In the genomic region with DNA sequence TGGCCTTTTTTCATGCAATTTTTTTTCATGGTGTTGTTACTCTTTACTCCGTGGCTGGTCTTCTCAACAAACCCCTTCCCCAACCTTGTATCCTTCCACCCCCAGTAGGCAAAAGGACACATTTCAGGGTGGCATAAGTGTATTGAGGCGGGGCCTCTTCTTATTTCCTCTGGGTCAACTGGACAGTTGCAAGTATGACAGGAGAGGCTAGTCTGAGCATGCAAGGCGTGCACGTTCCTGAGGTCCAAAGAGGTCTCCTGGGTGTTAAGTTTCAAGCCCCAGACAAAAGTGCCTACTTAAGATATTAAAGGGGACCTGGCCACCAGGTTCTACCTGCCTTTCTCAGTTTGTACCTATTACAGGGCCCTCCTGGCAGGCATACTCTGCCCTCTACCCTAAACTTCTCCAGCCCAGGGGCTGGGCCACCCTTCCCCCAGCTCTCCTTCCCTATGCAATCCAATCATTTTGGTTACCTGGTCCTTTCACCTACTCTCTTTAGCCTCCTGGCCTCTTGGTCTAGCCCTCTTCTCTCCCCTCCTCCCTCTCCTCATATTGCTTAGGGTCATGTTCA, we compare ENCODE assay signal across 1 mouse cellular context.
TF ChIP-seq lines count a peak whose summit lies in the region.

No protein-coding gene starts in this region.

TF ChIP-seq in myocyte, 11 proteins besides CTCF, POLR2A, EP300 and RAD21 (continued from another document):
- TF ChIP-seq POLR2AphosphoS2 (IDR thresholded peaks at IDR 0.05; ENCODE audit: insufficient read length, low read depth) (no peak), REST (IDR thresholded peaks at IDR 0.05; ENCODE audit: insufficient read depth, insufficient read length) (no peak), MAX (IDR thresholded peaks at IDR 0.05; ENCODE audit: low read depth) (no peak), TCF3 (IDR thresholded peaks at IDR 0.05; ENCODE audit: insufficient read length, low read depth) (no peak), MYOG (IDR thresholded peaks at IDR 0.05; ENCODE audit: control insufficient read depth in 1 of 3, insufficient read depth in 1 of 3, insufficient read length in 2 of 3, low read depth in 2 of 3) (no peak), E2F4 (IDR thresholded peaks at IDR 0.05; ENCODE audit: insufficient read depth) (no peak)
